In genomic region chr12:28636543-28636942, GRCm38 (mm10) we compare ENCODE assay signal across 9 mouse cellular contexts. TPM values are rescaled to one million over a fixed set of nuclear protein-coding genes. Genes with fewer than 3 reads are reported as not detected.
A peak's percentile ranks its signal among the peaks of the same experiment; 100 is the strongest.
DNase-seq lines count a peak whose midpoint lies in the region; ATAC-seq lines count a peak whose summit lies in the region.
"Had no signal": no experiment of that assay in that cellular context is flagged by ENCODE, and none has a peak within 500 bp of the region (broad histone marks: within the 10 kb centered on the region; RNA-seq: fewer than 3 reads in every experiment).

No protein-coding gene starts in this region.

- WGBS in heart, embryonic 16.5 days, result 84% methylated on average over 6 of the region's 6 CpGs
- 90% methylated on average over 6 of the region's 6 CpGs for WGBS in hindbrain, embryonic 14.5 days
- 94% methylated on average over 6 of the region's 6 CpGs for WGBS in midbrain, embryonic 13.5 days

- H3K4me1 ChIP-seq in heart, embryonic 16.5 days (ENCODE audit: control insufficient read depth, insufficient read depth, low read length), result peaks cover 15% of the 10 kb centered on the region
- peaks cover 13% of the 10 kb centered on the region for H3K4me1 ChIP-seq in hindbrain, embryonic 14.5 days (replicated peaks; ENCODE audit: control insufficient read depth, insufficient read depth, low read length)
- H3K4me1 ChIP-seq in midbrain, embryonic 13.5 days (replicated peaks), result peaks cover 29% of the 10 kb centered on the region

- no peak overlapping the region for H3K27ac ChIP-seq in heart, embryonic 16.5 days (ENCODE audit: low read length)
- H3K27ac ChIP-seq in hindbrain, embryonic 14.5 days, result no peak overlapping the region
- H3K27ac ChIP-seq in midbrain, embryonic 13.5 days, result no peak overlapping the region

- H3K4me2 ChIP-seq in heart, embryonic 16.5 days (ENCODE audit: low read depth, low read length), result peak overlapping the region; percentile 53
- H3K4me2 ChIP-seq in hindbrain, embryonic 14.5 days (replicated peaks), result peak overlapping the region; percentile 63
- peak overlapping the region; percentile 56 for H3K4me2 ChIP-seq in midbrain, embryonic 13.5 days (replicated peaks)

- peak overlapping the region; percentile 78 for H3K4me3 ChIP-seq in heart, embryonic 16.5 days (ENCODE audit: low read length)
- peak overlapping the region; percentile 85 for H3K4me3 ChIP-seq in hindbrain, embryonic 14.5 days (replicated peaks; ENCODE audit: low read length)
- peak overlapping the region; percentile 91 for H3K4me3 ChIP-seq in midbrain, embryonic 13.5 days (replicated peaks)

- no peak for ATAC-seq in heart, embryonic 16.5 days (replicated peaks; ENCODE audit: extremely low read depth, insufficient read depth, low FRiP score)
- ATAC-seq in hindbrain, embryonic 14.5 days (ENCODE audit: low FRiP score), result no peak
- ATAC-seq in midbrain, embryonic 13.5 days, result no peak

- no peak for DNase-seq in heart, postnatal 14 days
- DNase-seq in R1 (ENCODE audit: low read depth, low spot score), result peak; percentile 57
- DNase-seq in hindbrain, embryonic 14.5 days (ENCODE audit: low spot score), result no peak
- DNase-seq in Muller cell, postnatal 12 days (ENCODE audit: inconsistent ontology term), result no peak
- no peak for DNase-seq in gastrocnemius, postnatal 25 days
- no peak for DNase-seq in retina, postnatal 1 day

- peaks cover 27% of the 10 kb centered on the region for H3K36me3 ChIP-seq in heart, embryonic 16.5 days (ENCODE audit: control insufficient read depth, insufficient read depth)
- H3K36me3 ChIP-seq in hindbrain, embryonic 14.5 days (replicated peaks; ENCODE audit: control insufficient read depth, insufficient read depth), result peaks cover 31% of the 10 kb centered on the region
- peaks cover 30% of the 10 kb centered on the region for H3K36me3 ChIP-seq in midbrain, embryonic 13.5 days

- no peaks in the 10 kb centered on the region for H3K27me3 ChIP-seq in heart, embryonic 16.5 days (ENCODE audit: control insufficient read depth, insufficient read depth, low read length)
- no peaks in the 10 kb centered on the region for H3K27me3 ChIP-seq in hindbrain, embryonic 14.5 days (ENCODE audit: control insufficient read depth, insufficient read depth, low read length)
- H3K27me3 ChIP-seq in midbrain, embryonic 13.5 days, result no peaks in the 10 kb centered on the region
- H3K27me3 ChIP-seq: Patski had no signal

- intact Hi-C loops in heart, postnatal 14 days (cut with DNase I), result no loop called here

- no peaks in the 10 kb centered on the region for H3K9me3 ChIP-seq in heart, embryonic 16.5 days (replicated peaks; ENCODE audit: control insufficient read depth, low read length)
- no peaks in the 10 kb centered on the region for H3K9me3 ChIP-seq in hindbrain, embryonic 14.5 days (ENCODE audit: control insufficient read depth, low read length)
- no peaks in the 10 kb centered on the region for H3K9me3 ChIP-seq in midbrain, embryonic 13.5 days

- no peak overlapping the region for H3K9ac ChIP-seq in heart, embryonic 16.5 days (ENCODE audit: low read length)
- H3K9ac ChIP-seq in hindbrain, embryonic 14.5 days, result no peak overlapping the region
- no peak overlapping the region for H3K9ac ChIP-seq in midbrain, embryonic 13.5 days (replicated peaks)

RNA-seq across cellular contexts. Expression of gene Rps7, which starts 0.8 kb away (rescaled TPM):
- polyA plus RNA-seq in heart, embryonic 16.5 days (2015; fragmentation: Nextera tagmentation; extraction: Ambion mirVana), result 327 and 342 TPM in 2 replicates
- 100 to 1,000 TPM; 298 to 350 TPM for total RNA-seq in heart, postnatal 14 days (2021)
- polyA plus RNA-seq in hindbrain, embryonic 14.5 days (2014; fragmentation: Nextera tagmentation; extraction: Ambion mirVana), result 558 and 621 TPM in 2 replicates
- 507 and 547 TPM in 2 replicates for polyA plus RNA-seq in midbrain, embryonic 13.5 days (2015; fragmentation: Nextera tagmentation; extraction: Ambion mirVana)
- total RNA-seq in gastrocnemius, postnatal 25 days (2021), result 100 to 1,000 TPM; 202 to 215 TPM

RNA-seq across cellular contexts. Expression of gene Rnaseh1, which starts 12.9 kb away (rescaled TPM):
- 19.3 and 20.8 TPM in 2 replicates for polyA plus RNA-seq in heart, embryonic 16.5 days (2015; fragmentation: Nextera tagmentation; extraction: Ambion mirVana)
- 1 to 10 TPM; 5.5 to 7.3 TPM for total RNA-seq in heart, postnatal 14 days (2021)
- 17.6 and 18.8 TPM in 2 replicates for polyA plus RNA-seq in hindbrain, embryonic 14.5 days (2014; fragmentation: Nextera tagmentation; extraction: Ambion mirVana)
- 24.9 and 28.7 TPM in 2 replicates for polyA plus RNA-seq in midbrain, embryonic 13.5 days (2015; fragmentation: Nextera tagmentation; extraction: Ambion mirVana)
- total RNA-seq in gastrocnemius, postnatal 25 days (2021), result 1 to 10 TPM; 4.8 to 5.4 TPM

RNA-seq across cellular contexts. Expression of gene Colec11, which starts 13.4 kb away (rescaled TPM):
- 19.5 and 20.7 TPM in 2 replicates for polyA plus RNA-seq in heart, embryonic 16.5 days (2015; fragmentation: Nextera tagmentation; extraction: Ambion mirVana)
- total RNA-seq in heart, postnatal 14 days (2021), result 10 to 100 TPM; 27.1 to 30.6 TPM
- 0.87 and 1.1 TPM in 2 replicates for polyA plus RNA-seq in hindbrain, embryonic 14.5 days (2014; fragmentation: Nextera tagmentation; extraction: Ambion mirVana)
- 0.75 and 1.2 TPM in 2 replicates for polyA plus RNA-seq in midbrain, embryonic 13.5 days (2015; fragmentation: Nextera tagmentation; extraction: Ambion mirVana)
- total RNA-seq in gastrocnemius, postnatal 25 days (2021), result under 1 TPM; 0.38 to 0.67 TPM

RNA-seq across cellular contexts. Expression of gene Adi1, which starts 38.5 kb away (rescaled TPM):
- polyA plus RNA-seq in heart, embryonic 16.5 days (2015; fragmentation: Nextera tagmentation; extraction: Ambion mirVana), result 51.1 and 54.0 TPM in 2 replicates
- 10 to 100 TPM; 36.3 to 38.9 TPM for total RNA-seq in heart, postnatal 14 days (2021)
- 27.5 and 29.2 TPM in 2 replicates for polyA plus RNA-seq in hindbrain, embryonic 14.5 days (2014; fragmentation: Nextera tagmentation; extraction: Ambion mirVana)
- 27.0 and 29.1 TPM in 2 replicates for polyA plus RNA-seq in midbrain, embryonic 13.5 days (2015; fragmentation: Nextera tagmentation; extraction: Ambion mirVana)
- total RNA-seq in gastrocnemius, postnatal 25 days (2021), result 10 to 100 TPM; 34.6 to 45.1 TPM

RNA-seq across cellular contexts. Expression of gene Allc, which starts 54.2 kb away (rescaled TPM):
- polyA plus RNA-seq in heart, embryonic 16.5 days (2015; fragmentation: Nextera tagmentation; extraction: Ambion mirVana), result not detected in 2 replicates
- total RNA-seq in heart, postnatal 14 days (2021), result not detected
- 0.37 TPM in 1 of 2 replicates, not detected in the other for polyA plus RNA-seq in hindbrain, embryonic 14.5 days (2014; fragmentation: Nextera tagmentation; extraction: Ambion mirVana)
- 0.13 TPM in 1 of 2 replicates, not detected in the other for polyA plus RNA-seq in midbrain, embryonic 13.5 days (2015; fragmentation: Nextera tagmentation; extraction: Ambion mirVana)
- total RNA-seq in gastrocnemius, postnatal 25 days (2021), result not detected
- polyA plus RNA-seq: Patski had no signal
